Mouse (Mus musculus): ENCODE data around the gene Tmem100. TPM values are rescaled to one million over a fixed set of nuclear protein-coding genes. Genes with fewer than 3 reads are reported as not detected.

Gene Tmem100
- polyA plus RNA-seq, 1 experiment: 0.58 TPM

GRCm38 (mm10) chr11:90002231-90002986 is 27.7 kb upstream of the Tmem100 start, which contains the start of gene Pctp:
Gene Pctp (minus strand): TSS chr11:90002894.
- no peak for TF ChIP-seq GATA1 (IDR thresholded peaks at IDR 0.05; ENCODE audit: low read length)

- no peak for TF ChIP-seq GATA1 (IDR thresholded peaks at IDR 0.05; ENCODE audit: low read length)
Observed at GRCm38 (mm10) chr11:90002987-90003348, 27.2 kb upstream of the Tmem100 start.

- no peak for TF ChIP-seq GATA1 (IDR thresholded peaks at IDR 0.05; ENCODE audit: low read length)
Observed at GRCm38 (mm10) chr11:90003386-90003785, 26.8 kb upstream of the Tmem100 start.

- TF ChIP-seq GATA1 (IDR thresholded peaks at IDR 0.05; ENCODE audit: low read length): no peak
Observed at GRCm38 (mm10) chr11:90006111-90006510, 24.0 kb upstream of the Tmem100 start.

- no peak for TF ChIP-seq GATA1 (IDR thresholded peaks at IDR 0.05; ENCODE audit: low read length)
Observed at GRCm38 (mm10) chr11:90007791-90008531, 22.2 kb upstream of the Tmem100 start.

- TF ChIP-seq GATA1 (IDR thresholded peaks at IDR 0.05; ENCODE audit: low read length): no peak
Observed at GRCm38 (mm10) chr11:90013657-90014056, 16.5 kb upstream of the Tmem100 start.

GRCm38 (mm10) chr11:90015281-90015680 is 14.9 kb upstream of the Tmem100 start:
- TF ChIP-seq GATA1 (IDR thresholded peaks at IDR 0.05; ENCODE audit: low read length): no peak

- TF ChIP-seq GATA1 (IDR thresholded peaks at IDR 0.05; ENCODE audit: low read length): no peak
Observed at GRCm38 (mm10) chr11:90019161-90019560, 11.0 kb upstream of the Tmem100 start.

- TF ChIP-seq GATA1 (IDR thresholded peaks at IDR 0.05; ENCODE audit: low read length): no peak
Observed at GRCm38 (mm10) chr11:90025891-90026801, 4.0 kb upstream of the Tmem100 start.

GRCm38 (mm10) chr11:90026802-90027174 is 3.4 kb upstream of the Tmem100 start:
- no peak for TF ChIP-seq GATA1 (IDR thresholded peaks at IDR 0.05; ENCODE audit: low read length)

GRCm38 (mm10) chr11:90027216-90027615 is 2.9 kb upstream of the Tmem100 start:
- no peak for TF ChIP-seq GATA1 (IDR thresholded peaks at IDR 0.05; ENCODE audit: low read length)

GRCm38 (mm10) chr11:90028746-90029145 is 1.4 kb upstream of the Tmem100 start:
- no peak for TF ChIP-seq GATA1 (IDR thresholded peaks at IDR 0.05; ENCODE audit: low read length)

- TF ChIP-seq GATA1 (IDR thresholded peaks at IDR 0.05; ENCODE audit: low read length): no peak
Observed at GRCm38 (mm10) chr11:90029354-90029753, 794 bp upstream of the Tmem100 start.

GRCm38 (mm10) chr11:90030557-90030956 is 409 bp downstream of the Tmem100 start:
- TF ChIP-seq GATA1 (IDR thresholded peaks at IDR 0.05; ENCODE audit: low read length): no peak

GRCm38 (mm10) chr11:90031076-90031475 is 928 bp downstream of the Tmem100 start:
- no peak for TF ChIP-seq GATA1 (IDR thresholded peaks at IDR 0.05; ENCODE audit: low read length)

- no peak for TF ChIP-seq GATA1 (IDR thresholded peaks at IDR 0.05; ENCODE audit: low read length)
Observed at GRCm38 (mm10) chr11:90032807-90033206, 2.7 kb downstream of the Tmem100 start.
